Mouse (Mus musculus) midbrain, embryonic 13.5 days (tissue): ENCODE results near the gene Gm36210. TPM values are rescaled to one million over a fixed set of nuclear protein-coding genes. Genes with fewer than 3 reads are reported as not detected.

ENCODE experiments used
- ATAC-seq: fragments of 200-750 bp; cut with Nextera tagmentation; 2 replicates; pipeline ENCODE4 v1.8.0; 2017; ENCODE audit warnings: mild to moderate bottlenecking, moderate TSS enrichment, moderate library complexity
- H3K27ac ChIP-seq: fragments of 300-500 bp; sonication (generic); 2 replicates; pipeline ENCODE4 v1.5.1; 2015; ENCODE audit warnings: inconsistent platforms, mild to moderate bottlenecking, moderate library complexity
- H3K27me3 ChIP-seq: fragments of 300-500 bp; sonication (generic); 2 replicates; pipeline ENCODE4 v1.6.1; 2015; ENCODE audit warnings: mild to moderate bottlenecking, inconsistent platforms
- H3K36me3 ChIP-seq: fragments of 300-500 bp; sonication (generic); 2 replicates; pipeline ENCODE4 v1.6.1; 2015; ENCODE audit warnings: mild to moderate bottlenecking, inconsistent platforms
- H3K4me1 ChIP-seq: fragments of 300-500 bp; sonication (generic); replicated peaks from 2 replicates; pipeline ENCODE4 v1.6.1; 2015; ENCODE audit warnings: inconsistent platforms
- H3K4me2 ChIP-seq: fragments of 300-500 bp; sonication (generic); replicated peaks from 2 replicates; pipeline ENCODE4 v1.6.1; 2015; ENCODE audit warnings: moderate library complexity, mild to moderate bottlenecking, inconsistent platforms
- H3K4me3 ChIP-seq: fragments of 300-500 bp; sonication (generic); replicated peaks from 2 replicates; pipeline ENCODE4 v1.5.1; 2015; ENCODE audit warnings: mild to moderate bottlenecking, inconsistent platforms
- H3K9ac ChIP-seq: fragments of 300-500 bp; sonication (generic); replicated peaks from 2 replicates; pipeline ENCODE4 v1.6.1; 2015; ENCODE audit warnings: mild to moderate bottlenecking, inconsistent platforms
- H3K9me3 ChIP-seq: fragments of 300-500 bp; sonication (generic); 2 replicates; pipeline ENCODE4 v1.6.1; 2016; ENCODE audit warnings: mild to moderate bottlenecking, inconsistent platforms
- whole genome bisulfite sequencing: fragments of 180-500 bp; shearing (Covaris S2); methylation state at CpG from one replicate; pipeline ENCODE4 v1.1.7; 2015; 5-methylcytosine and 5-hydroxymethylcytosine counted together
- polyA plus RNA-seq: library from polyadenylated mRNA; unstranded; fragments of >200 nt; fragmentation: Nextera tagmentation; extraction: Ambion mirVana; gene quantifications from 2 replicates; pipeline ENCODE4 v1.2.1, GENCODE M21; 2015

Gm36210 gene
- polyA plus RNA-seq, 1 experiment from 2014 or later, result 0.32 TPM

DNA sequence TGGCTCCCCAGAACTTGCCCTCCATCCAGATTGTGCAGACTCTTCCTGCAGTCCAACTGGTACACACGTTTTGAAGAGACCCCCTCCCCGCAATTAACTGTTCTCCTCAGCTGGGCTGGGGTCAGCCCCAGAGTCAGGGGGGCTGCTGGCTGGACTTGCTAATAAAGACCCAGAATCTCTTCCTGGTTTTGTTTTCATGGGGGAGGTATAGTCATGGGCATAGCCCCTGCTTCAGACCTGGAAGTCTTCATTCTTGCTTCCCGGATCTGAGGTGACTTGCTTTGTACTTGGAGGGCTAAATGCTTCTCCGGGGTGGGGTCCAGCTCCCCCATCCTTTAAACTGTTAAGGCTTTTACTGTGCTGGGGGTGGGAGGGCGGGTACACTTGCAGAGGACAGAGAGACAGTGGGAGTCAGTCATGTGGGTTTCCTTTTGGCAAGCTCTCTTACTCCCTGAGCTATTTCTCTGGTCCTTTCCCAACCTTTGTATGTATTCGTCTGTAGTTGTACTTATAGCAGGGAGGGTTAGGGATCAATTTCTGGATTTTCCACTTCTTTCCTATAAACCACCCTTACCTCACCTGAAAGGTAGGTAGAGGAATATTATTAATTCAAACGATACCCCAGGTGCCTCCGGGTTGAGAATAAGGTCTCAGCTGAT lies 15.6 kb upstream of the Gm36210 start, which contains the start of gene Nat14:
Nat14 (plus strand) TSS at position 205 of the 659 bp plus-strand sequence.
- H3K4me1 ChIP-seq, result peaks cover 76% of the 10 kb centered on the region
- H3K4me3 ChIP-seq, result peak within 1 kb of the TSS; percentile 42
- 23% methylated on average over 8 of the region's 8 CpGs for WGBS
- H3K27ac ChIP-seq, result peak within 1 kb of the TSS; percentile 100
- H3K36me3 ChIP-seq, result peaks cover 38% of the 10 kb centered on the region
- H3K9me3 ChIP-seq, result no peaks in the 10 kb centered on the region
- H3K9ac ChIP-seq, result peak within 1 kb of the TSS; percentile 74
- no peaks in the 10 kb centered on the region for H3K27me3 ChIP-seq
- peak within 1 kb of the TSS; percentile 76 for H3K4me2 ChIP-seq
- peak; percentile 0; the same call in 1 of the 2 replicates for ATAC-seq

DNA sequence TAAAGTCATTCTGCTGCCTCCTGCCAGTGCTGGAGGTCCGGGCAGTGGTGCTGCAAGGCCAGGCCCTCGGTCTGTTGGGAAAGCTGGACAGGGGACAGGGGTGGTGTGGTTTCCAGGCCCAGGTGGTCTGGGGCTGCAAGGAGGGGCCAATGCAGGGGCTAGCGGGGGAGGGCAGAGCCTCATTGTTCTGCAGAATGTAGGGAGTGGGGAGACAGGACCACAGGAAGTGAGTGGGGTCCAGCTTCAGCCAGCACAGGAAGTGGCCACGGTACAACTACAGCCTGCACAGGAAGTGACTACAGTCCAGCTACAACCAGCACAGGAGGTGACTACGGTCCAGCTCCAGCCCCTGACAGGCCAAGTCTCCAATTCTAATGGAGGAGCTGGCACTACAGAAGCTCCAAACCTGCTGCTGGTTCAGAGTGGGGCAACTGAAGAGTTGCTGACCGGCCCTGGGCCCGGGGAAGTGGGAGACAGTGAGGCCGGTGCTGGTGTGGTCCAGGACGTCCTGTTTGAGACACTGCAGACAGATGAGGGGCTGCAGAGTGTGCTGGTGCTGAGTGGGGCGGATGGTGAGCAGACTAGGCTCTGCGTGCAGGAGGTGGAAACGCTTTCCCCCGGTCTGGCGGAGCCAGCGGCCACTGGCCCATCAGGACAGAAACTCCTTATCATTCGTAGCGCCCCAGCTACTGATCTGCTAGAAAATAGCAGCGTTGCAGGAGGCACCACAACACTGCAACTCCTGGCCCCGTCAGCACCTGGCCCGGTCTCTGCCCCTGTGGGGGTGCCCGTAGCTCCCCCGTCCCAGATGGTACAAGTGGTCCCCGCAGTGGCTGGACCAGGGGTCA lies 14.9 kb upstream of the Gm36210 start:
- H3K4me3 ChIP-seq, result 0 out of 2 replicates have a peak overlapping the region, but pooled peaks have one; percentile 42
- peak overlapping the region; percentile 100 for H3K27ac ChIP-seq
- peaks cover 38% of the 10 kb centered on the region for H3K36me3 ChIP-seq
- H3K4me2 ChIP-seq, result peak overlapping the region; percentile 76
- no peak for ATAC-seq
- peak overlapping the region; percentile 58 for H3K9ac ChIP-seq
- no peaks in the 10 kb centered on the region for H3K27me3 ChIP-seq
- WGBS, result 58% methylated on average over 23 of the region's 23 CpGs
- peaks cover 76% of the 10 kb centered on the region for H3K4me1 ChIP-seq
- H3K9me3 ChIP-seq, result no peaks in the 10 kb centered on the region

DNA sequence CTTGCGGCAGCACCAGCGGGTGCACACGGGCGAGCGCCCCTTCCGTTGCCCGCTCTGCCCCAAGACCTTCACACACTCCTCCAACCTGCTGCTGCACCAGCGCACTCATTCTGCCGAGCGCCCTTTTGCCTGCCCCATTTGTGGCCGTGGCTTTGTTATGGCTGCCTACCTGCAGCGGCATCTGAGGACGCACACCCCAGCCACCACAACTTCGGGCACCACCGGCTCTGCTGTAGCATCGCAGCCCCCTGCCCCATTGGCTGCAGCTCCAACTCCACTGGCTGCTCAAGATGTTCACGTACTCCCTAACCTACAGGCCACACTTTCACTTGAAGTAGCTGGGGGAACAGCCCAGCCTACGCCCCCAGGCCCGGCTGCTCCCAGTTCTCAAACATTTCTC lies 14.2 kb upstream of the Gm36210 start:
- Histone ChIP-seq H3K36me3 (peaks cover 38% of the 10 kb centered on the region), H3K9me3 (no peaks in the 10 kb centered on the region), H3K4me3 (no peak overlapping the region), H3K4me1 (peaks cover 74% of the 10 kb centered on the region), H3K4me2 (0 out of 2 replicates have a peak overlapping the region, but pooled peaks have one; percentile 76), H3K27me3 (no peaks in the 10 kb centered on the region), H3K9ac (peak overlapping the region; percentile 58; the same call in 1 of the 2 replicates), H3K27ac (peak overlapping the region; percentile 100)
- ATAC-seq, result no peak
- WGBS, result 92% methylated on average over 19 of the region's 19 CpGs

DNA sequence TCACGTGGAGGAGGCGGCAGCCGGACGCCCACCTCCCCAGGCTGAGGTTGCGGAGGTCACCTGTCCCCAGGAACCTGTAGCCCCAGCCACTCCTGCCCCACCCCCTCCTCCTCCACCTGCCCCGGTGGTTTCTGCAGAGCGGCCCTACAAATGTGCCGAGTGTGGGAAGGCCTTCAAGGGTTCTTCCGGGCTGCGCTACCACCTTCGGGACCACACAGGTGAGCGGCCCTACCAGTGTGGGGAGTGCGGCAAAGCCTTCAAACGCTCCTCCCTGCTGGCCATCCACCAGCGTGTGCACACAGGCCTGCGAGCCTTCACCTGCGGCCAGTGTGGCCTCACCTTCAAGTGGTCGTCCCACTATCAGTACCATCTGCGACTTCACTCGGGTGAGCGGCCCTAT lies 13.7 kb upstream of the Gm36210 start:
- Histone ChIP-seq H3K9ac (no peak overlapping the region), H3K4me2 (no peak overlapping the region), H3K4me1 (peaks cover 69% of the 10 kb centered on the region), H3K9me3 (no peaks in the 10 kb centered on the region), H3K27me3 (no peaks in the 10 kb centered on the region), H3K36me3 (peaks cover 38% of the 10 kb centered on the region), H3K27ac (no peak overlapping the region), H3K4me3 (no peak overlapping the region)
- WGBS, result 89% methylated on average over 21 of the region's 21 CpGs
- no peak for ATAC-seq

DNA sequence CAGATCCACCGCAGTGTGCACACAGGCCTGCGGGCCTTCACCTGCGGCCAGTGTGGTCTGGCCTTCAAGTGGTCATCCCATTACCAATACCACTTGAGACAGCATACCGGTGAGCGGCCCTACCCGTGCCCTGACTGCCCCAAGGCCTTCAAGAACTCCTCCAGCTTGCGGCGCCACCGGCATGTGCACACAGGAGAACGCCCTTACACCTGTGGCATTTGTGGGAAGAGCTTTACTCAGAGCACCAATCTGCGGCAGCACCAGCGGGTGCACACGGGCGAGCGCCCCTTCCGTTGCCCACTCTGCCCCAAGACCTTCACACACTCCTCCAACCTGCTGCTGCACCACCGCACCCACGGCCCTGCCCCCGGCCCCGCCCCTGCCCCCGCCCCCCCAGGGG lies 12.8 kb upstream of the Gm36210 start:
- Histone ChIP-seq H3K27ac (no peak overlapping the region), H3K9ac (0 out of 2 replicates have a peak overlapping the region, but pooled peaks have one; percentile 2), H3K4me3 (no peak overlapping the region), H3K4me1 (peaks cover 66% of the 10 kb centered on the region), H3K27me3 (no peaks in the 10 kb centered on the region), H3K9me3 (no peaks in the 10 kb centered on the region), H3K36me3 (peaks cover 38% of the 10 kb centered on the region), H3K4me2 (no peak overlapping the region)
- ATAC-seq, result no peak
- 86% methylated on average over 21 of the region's 21 CpGs for WGBS

DNA sequence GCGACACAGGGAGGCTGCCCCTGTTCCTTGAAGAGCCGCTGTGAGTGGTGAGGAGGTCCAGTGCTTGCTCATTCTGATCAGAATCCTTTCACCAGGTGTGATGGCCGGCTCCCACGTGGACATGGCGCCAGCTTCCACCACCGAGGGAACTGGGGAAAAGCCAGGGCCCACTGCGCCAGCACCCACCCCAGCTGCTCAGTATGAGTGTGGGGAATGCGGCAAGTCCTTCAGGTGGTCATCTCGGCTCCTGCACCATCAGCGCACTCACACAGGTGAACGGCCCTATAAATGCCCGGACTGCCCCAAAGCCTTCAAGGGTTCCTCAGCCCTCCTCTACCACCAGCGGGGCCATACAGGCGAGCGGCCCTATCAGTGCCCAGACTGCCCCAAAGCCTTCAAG lies 12.4 kb upstream of the Gm36210 start:
- H3K4me3 ChIP-seq, result no peak overlapping the region
- H3K9me3 ChIP-seq, result no peaks in the 10 kb centered on the region
- H3K4me1 ChIP-seq, result peaks cover 63% of the 10 kb centered on the region
- 93% methylated on average over 15 of the region's 15 CpGs for WGBS
- H3K4me2 ChIP-seq, result no peak overlapping the region
- no peak for ATAC-seq
- peaks cover 38% of the 10 kb centered on the region for H3K36me3 ChIP-seq
- no peaks in the 10 kb centered on the region for H3K27me3 ChIP-seq
- H3K27ac ChIP-seq, result no peak overlapping the region
- 0 out of 2 replicates have a peak overlapping the region, but pooled peaks have one; percentile 2 for H3K9ac ChIP-seq

DNA sequence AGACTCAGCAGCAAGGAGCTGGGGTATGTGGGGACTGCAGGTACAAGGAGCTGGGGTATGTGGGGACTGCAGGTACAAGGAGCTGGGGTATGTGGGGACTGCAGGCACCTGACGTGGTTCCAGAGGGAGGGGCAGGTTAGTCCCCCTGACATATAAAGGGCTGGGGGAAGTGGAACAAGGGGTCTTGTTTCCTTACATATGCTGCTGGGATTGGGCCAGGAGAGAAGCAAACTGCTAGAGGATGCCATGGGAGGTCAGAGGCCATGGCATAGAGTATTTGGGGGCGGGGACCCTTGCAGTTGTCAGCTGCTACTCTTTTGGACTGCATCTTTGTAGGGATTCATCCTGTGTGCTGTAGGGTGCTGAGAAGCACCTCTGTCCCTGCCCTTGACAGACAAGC lies 11.2 kb upstream of the Gm36210 start:
- Histone ChIP-seq H3K27me3 (no peaks in the 10 kb centered on the region), H3K9ac (peak overlapping the region; percentile 84), H3K4me1 (peaks cover 52% of the 10 kb centered on the region), H3K27ac (no peak overlapping the region), H3K36me3 (peaks cover 38% of the 10 kb centered on the region), H3K4me3 (no peak overlapping the region), H3K4me2 (no peak overlapping the region; the same call in 1 of the 2 replicates), H3K9me3 (no peaks in the 10 kb centered on the region)
- 95% methylated on average over 2 of the region's 2 CpGs for WGBS
- no peak for ATAC-seq

DNA sequence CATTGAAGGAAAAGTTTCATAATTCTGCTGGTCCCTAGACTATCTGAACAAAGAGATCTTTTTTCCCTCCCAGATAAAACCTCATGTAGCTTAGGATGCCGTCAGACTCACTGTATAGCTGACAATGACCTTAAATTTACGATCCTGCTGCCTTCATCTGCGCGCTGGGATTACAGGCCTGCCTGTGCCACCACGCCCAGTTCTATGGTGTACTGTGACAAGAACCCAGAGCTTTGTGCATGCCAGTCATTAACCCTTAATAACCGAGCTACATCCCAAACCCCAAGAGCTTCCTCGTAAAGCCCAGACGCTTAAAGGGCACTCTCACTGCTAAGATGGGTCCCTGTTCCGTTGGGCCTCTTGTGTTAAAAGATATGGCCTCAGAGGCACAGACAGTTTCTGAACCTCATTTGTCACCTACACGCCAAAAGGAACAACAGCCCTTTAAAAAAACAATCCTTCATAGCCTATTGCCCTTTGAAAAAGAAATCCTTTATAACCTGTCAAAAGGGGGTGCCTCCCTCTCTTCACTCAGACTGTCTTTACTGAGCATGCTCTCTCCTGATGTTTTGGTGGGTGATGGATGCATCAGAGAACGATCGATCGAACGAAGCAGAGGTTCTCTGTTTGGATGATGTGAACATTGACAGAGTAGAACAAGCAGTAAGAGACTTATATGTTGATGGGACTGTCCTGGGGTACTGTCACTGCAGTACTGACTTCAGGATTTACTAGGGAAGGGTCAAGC lies 9.5 kb upstream of the Gm36210 start:
- H3K27ac ChIP-seq, result peak overlapping the region; percentile 97
- peak; percentile 24 for ATAC-seq
- WGBS, result 19% methylated on average over 14 of the region's 14 CpGs

GRCm38 (mm10) chr7:4915007-4915665 lies 8.8 kb upstream of the Gm36210 start, which contains the start of gene Zfp628:
Zfp628 (plus strand) TSS chr7:4915217.
- Histone ChIP-seq H3K27ac (peak within 1 kb of the TSS; percentile 97), H3K4me1 (peaks cover 29% of the 10 kb centered on the region), H3K4me3 (peak within 1 kb of the TSS; percentile 54), H3K4me2 (peak within 1 kb of the TSS; percentile 89), H3K9me3 (no peaks in the 10 kb centered on the region), H3K9ac (peak within 1 kb of the TSS; percentile 84), H3K36me3 (peaks cover 26% of the 10 kb centered on the region), H3K27me3 (no peaks in the 10 kb centered on the region)
- ATAC-seq, result peak; percentile 91
- WGBS, result 2% methylated on average over 56 of the region's 56 CpGs

More for the DNA sequence above, 9.5 kb upstream of the Gm36210 start:
- Histone ChIP-seq H3K4me3 (peak overlapping the region; percentile 54), H3K4me1 (peaks cover 36% of the 10 kb centered on the region), H3K27me3 (no peaks in the 10 kb centered on the region), H3K9ac (peak overlapping the region; percentile 84), H3K4me2 (peak overlapping the region; percentile 89), H3K9me3 (no peaks in the 10 kb centered on the region), H3K36me3 (peaks cover 33% of the 10 kb centered on the region)

DNA sequence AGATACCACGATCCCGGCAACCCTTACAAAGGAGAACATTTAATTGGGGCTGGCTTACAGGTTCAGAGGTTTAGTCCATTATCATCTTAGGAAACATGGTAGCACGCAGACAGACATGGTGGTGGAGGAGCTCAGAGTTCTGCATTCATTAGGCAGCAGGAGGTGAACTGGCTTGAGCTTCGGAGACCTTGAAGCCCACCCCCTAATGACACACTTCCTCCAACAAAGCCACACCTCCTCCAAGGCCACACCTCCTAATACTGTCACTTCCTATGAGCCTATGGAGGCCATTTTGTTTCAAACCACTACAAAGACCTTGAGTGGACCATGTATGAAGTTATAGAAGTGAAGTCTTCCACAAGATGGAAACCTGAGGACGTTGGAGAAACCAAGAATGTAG lies 5.9 kb upstream of the Gm36210 start:
- WGBS, result 64% methylated on average over 5 of the region's 5 CpGs
- 0 out of 2 replicates have a peak overlapping the region, but pooled peaks have one; percentile 0 for H3K4me3 ChIP-seq
- no peak for ATAC-seq

GRCm38 (mm10) chr7:4911561-4911960 lies 5.2 kb upstream of the Gm36210 start:
- 38% methylated on average over 9 of the region's 9 CpGs for WGBS
- Histone ChIP-seq H3K4me2 (0 out of 2 replicates have a peak overlapping the region, but pooled peaks have one; percentile 0), H3K4me3 (no peak overlapping the region), H3K27ac (no peak overlapping the region), H3K9me3 (no peaks in the 10 kb centered on the region), H3K4me1 (peaks cover 16% of the 10 kb centered on the region), H3K9ac (no peak overlapping the region; the same call in 1 of the 2 replicates), H3K27me3 (no peaks in the 10 kb centered on the region), H3K36me3 (no peaks in the 10 kb centered on the region)
- ATAC-seq, result no peak

More for the DNA sequence above, 5.9 kb upstream of the Gm36210 start:
- H3K4me2 ChIP-seq, result no peak overlapping the region
- H3K9me3 ChIP-seq, result no peaks in the 10 kb centered on the region
- no peak overlapping the region for H3K27ac ChIP-seq
- no peaks in the 10 kb centered on the region for H3K27me3 ChIP-seq
- peaks cover 23% of the 10 kb centered on the region for H3K4me1 ChIP-seq
- no peak overlapping the region for H3K9ac ChIP-seq
- H3K36me3 ChIP-seq, result no peaks in the 10 kb centered on the region
